Mouse (Mus musculus) CD4-positive helper T cell, adult 2 months (primary cell): ENCODE results near the gene Fam171a2.
"Not testable (repeated sequence)": the region's sequence is repeated elsewhere in the genome, so short reads cannot be mapped to it uniquely, and the experiment has no call there.

Experiments used
- DNase-seq: peaks from one replicate; pipeline ENCODE4 v3.0.0-alpha.2; 2012; ENCODE audit warnings: low read depth, missing footprints, low spot score

Gene Fam171a2

DNA sequence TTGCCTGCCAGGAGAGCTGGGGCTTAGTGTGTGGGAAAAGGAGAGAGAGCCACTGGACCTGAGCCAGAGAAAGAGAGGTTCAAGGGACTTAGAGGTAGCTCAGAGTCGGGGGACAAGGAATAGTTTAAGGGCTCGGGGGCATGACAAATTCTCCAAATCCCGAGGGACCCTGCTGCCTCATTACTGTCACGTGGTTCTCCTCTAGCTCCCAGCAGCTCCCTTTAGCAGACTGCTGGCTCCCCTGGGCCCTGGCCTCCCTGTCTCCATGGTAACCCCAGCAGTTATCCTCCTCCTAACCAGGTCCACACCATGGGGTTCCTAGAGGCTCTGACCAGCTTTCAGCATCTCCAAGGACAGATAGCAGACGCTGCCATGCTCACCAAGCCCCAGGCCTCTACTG is 52.2 kb downstream of the Fam171a2 start:
- no peak for DNase-seq

DNA sequence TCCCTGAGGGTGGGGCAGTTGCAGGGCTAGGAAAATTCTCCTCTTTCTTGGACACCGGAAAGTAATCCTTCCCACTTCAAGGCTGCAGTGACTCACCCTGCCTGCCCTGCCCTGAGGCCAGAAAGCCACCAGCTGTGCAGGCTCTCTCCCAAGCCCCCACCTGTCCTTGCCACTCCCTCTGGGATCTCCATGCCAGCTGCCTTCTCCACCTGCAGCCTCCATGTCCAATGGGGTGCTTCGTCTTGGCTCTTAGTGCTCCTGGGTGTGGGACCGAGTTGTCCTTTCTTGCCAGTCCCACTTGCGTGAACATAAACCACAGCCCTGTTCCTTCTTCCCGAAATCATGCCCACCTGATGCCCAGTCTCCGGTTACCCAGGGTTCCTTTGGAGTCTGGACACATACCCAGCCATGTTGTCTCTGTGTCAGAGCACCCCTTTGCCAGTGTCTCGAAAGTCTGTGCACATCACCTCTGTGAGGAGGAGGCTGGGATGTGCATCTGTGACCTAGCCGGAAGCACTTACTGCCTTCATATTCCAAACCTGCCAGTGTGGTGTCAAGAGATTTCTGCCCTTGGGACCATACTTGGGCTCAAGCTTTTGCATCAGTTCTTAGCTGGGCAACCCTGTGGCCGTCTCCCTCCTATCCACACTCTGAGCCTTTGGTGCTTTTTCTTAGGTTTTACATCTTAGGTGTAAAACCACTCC is 52.9 kb downstream of the Fam171a2 start:
- no peak for DNase-seq

DNA sequence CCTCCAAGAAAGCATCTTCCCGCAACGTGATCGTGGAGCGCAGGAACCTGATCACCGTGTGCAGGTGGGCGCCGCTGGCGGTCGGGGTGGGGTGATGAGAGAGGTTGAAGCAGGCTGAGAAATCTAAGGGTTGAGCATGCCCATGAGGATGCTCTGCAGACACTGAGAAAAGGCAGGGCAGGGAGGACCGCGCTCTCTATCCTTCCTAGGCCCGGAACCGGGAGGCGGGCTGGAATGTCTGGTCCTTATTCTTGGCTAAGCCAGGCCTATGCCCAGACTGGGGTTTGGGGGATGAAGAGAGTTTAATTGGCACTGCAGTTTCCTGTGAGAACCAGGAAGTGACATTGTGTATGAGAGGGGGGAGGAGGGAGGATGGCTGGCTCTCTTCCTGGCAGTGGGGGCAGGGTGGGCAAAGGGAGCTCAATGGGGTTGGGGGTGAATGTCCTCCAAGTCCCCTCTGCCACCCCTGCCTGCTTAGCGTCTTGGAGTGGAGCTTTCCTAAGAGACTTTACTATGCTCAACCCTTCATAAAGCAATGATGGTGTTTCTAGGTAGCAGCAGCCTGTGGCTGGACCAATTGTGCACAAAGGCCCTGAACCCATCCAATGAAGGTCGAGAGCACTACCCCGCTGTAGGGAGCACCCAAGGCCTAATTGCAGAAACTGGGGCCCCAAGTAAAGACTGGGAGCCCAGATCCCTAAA is 53.6 kb downstream of the Fam171a2 start:
- no peak for DNase-seq

DNA sequence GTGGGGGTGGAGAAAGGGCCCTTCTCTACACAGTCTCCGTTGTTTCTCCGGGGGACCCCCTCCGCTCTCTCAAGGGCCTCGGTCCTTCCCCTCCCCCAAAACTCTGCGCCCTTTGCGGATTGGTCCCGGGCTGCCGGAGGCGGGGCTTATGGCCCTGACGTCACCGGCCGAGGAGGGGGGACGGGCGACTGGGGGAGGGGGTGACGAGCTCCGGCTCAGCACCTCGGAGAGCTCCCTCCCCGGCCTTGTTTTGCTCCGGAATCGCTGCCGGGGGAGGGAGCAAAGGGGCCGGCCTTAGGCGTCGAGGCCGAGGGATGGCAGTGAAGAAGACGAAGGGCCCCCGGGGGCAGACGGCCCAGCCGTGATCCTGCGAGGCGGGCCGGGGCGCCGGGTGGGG is 54.2 kb downstream of the Fam171a2 start, which contains the start of gene Rundc3a:
TSS of gene Rundc3a (plus strand) at position 166 of the 397 bp plus-strand sequence.
- peak; percentile 81 for DNase-seq

DNA sequence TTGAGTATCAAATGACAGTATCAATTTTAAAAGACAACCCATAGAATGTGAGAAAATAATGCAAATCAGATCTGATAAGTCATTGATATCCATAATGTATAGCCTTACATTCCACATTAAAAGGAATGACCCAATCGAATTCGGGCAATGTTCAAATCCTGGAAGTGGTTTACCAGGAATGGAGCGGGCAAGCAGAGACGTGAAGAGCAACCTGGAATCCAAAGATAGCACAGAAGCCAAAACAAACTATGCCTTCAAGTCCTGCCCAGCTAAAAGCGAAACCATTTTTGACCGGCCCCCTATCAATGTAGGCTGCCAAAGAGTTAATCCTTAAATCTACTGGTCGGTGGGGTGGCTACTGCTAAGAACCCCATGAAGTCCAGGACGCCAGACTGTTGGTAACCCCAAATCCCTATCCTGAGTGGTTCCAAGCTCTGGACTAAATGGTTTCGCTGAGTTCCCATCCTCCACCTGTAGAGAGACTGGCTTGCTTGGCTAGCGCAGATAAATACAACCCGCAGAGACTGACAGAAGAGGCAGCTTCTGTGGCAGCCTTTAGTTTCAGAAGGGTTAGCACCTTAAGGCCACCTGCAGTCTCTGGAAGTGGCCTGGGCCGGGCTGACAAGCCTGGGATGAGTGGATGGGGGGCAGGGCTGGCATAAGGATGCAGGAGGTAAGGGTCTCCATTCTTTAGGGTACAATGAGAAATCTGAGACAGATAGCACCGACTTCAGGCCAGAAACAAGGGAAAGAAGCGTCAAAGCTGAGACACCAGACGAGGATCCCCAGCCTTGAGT is 54.8 kb downstream of the Fam171a2 start:
- DNase-seq: no peak

- not testable (repeated sequence) for DNase-seq
These were observed 58.0 kb downstream of the Fam171a2 start for GRCm38 (mm10) chr11:102389436-102389835.
